Mouse (Mus musculus) liver, postnatal 0 days (tissue): ENCODE data around the gene 1110032A03Rik. TPM values are rescaled to one million over a fixed set of nuclear protein-coding genes. Genes with fewer than 3 reads are reported as not detected.

Experiments
- ATAC-seq: fragments of 200-750 bp; cut with Nextera tagmentation; 2 replicates; pipeline ENCODE4 v1.8.0; 2017; ENCODE audit warnings: mild to moderate bottlenecking, moderate library complexity
- DNase-seq: peaks from one replicate; pipeline ENCODE4 v3.0.0-alpha.2; 2016
- H3K27ac ChIP-seq: fragments of 300-500 bp; sonication (generic); 2 replicates; pipeline ENCODE4 v1.5.1; 2014; ENCODE audit warnings: antibody characterized with exemption, moderate library complexity, mild to moderate bottlenecking, low read depth
- H3K27me3 ChIP-seq: fragments of 300-500 bp; sonication (generic); 2 replicates; pipeline ENCODE4 v1.6.1; 2014; ENCODE audit warnings: low read length, control low read depth, mixed read lengths; ENCODE audit not compliant: insufficient read depth
- H3K36me3 ChIP-seq: fragments of 300-500 bp; sonication (generic); replicated peaks from 2 replicates; pipeline ENCODE4 v1.6.1; 2014; ENCODE audit warnings: mild to moderate bottlenecking, control low read depth, low read length, moderate library complexity, mixed read lengths; ENCODE audit not compliant: insufficient read depth
- H3K4me1 ChIP-seq: fragments of 300-500 bp; sonication (generic); 2 replicates; pipeline ENCODE4 v1.6.1; 2014; ENCODE audit warnings: antibody characterized with exemption, mild to moderate bottlenecking, control low read depth; ENCODE audit not compliant: insufficient read depth
- H3K4me2 ChIP-seq: fragments of 300-500 bp; sonication (generic); 2 replicates; pipeline ENCODE4 v1.6.1; 2014; ENCODE audit warnings: low read depth, mild to moderate bottlenecking, low read length, moderate library complexity, mixed read lengths
- H3K4me3 ChIP-seq: fragments of 300-500 bp; sonication (generic); 2 replicates; pipeline ENCODE4 v1.5.1; 2014; ENCODE audit warnings: low read depth, low read length
- H3K9ac ChIP-seq: fragments of 300-500 bp; sonication (generic); replicated peaks from 2 replicates; pipeline ENCODE4 v1.6.1; 2014; ENCODE audit warnings: mild to moderate bottlenecking, moderate library complexity
- H3K9me3 ChIP-seq: fragments of 300-500 bp; sonication (generic); 2 replicates; pipeline ENCODE4 v1.6.1; 2016; ENCODE audit warnings: mild to moderate bottlenecking, control low read depth, low read length, mixed read lengths
- CTCF ChIP-seq: sonication (generic); IDR thresholded peaks from 2 replicates; pipeline ENCODE4 v1.5.1; 2016; ENCODE audit warnings: antibody characterized with exemption, low read depth
- EP300 ChIP-seq: IDR thresholded peaks from 2 replicates; pipeline ENCODE4 v1.6.1; 2016; ENCODE audit warnings: antibody characterized with exemption, low read depth, mild to moderate bottlenecking
- WGBS: fragments of 180-500 bp; shearing (Covaris S2); extraction: QIAGEN DNeasy Blood & Tissue Kit; methylation state at CpG from one replicate; pipeline ENCODE4 v1.1.7; 2014; ENCODE audit not compliant: insufficient replicate concordance; 5-methylcytosine and 5-hydroxymethylcytosine counted together
- polyA plus RNA-seq: library from polyadenylated mRNA; unstranded; fragments of >200 nt; fragmentation: Nextera tagmentation; extraction: Ambion mirVana; gene quantifications from 2 replicates; pipeline ENCODE4 v1.2.1, GENCODE M21; 2015

Gene 1110032A03Rik
- polyA plus RNA-seq, 1 experiment from 2014 or later, result 34.6 TPM

DNA sequence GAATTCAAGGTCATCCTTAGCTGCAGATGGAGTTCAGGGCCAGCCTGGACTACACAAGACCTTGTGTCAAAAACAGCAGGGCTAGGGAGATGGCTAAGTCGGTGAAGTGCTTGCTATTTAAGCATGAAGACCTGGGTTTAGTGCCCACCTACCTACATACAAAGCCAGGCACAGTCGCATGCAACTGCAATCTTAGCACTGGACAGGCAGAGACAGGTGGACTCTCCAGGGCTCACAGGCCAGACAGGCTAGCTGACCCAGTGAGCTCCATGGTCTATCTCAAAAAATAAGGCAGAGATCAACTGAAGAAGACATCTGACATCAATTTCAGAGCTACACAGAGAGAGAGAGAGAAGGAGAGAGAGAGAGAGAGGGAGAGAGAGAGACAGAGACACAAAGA is 51.2 kb downstream of the 1110032A03Rik start:
- Histone ChIP-seq H3K4me1 (peaks cover 11% of the 10 kb centered on the region), H3K27me3 (peaks cover 14% of the 10 kb centered on the region), H3K4me3 (no peak overlapping the region), H3K9me3 (no peaks in the 10 kb centered on the region), H3K27ac (no peak overlapping the region), H3K9ac (no peak overlapping the region), H3K4me2 (no peak overlapping the region), H3K36me3 (no peaks in the 10 kb centered on the region)
- DNase-seq, result no peak
- TF ChIP-seq EP300 (no peak), CTCF (no peak)
- 69% methylated on average over 2 of the region's 2 CpGs for WGBS
- ATAC-seq, result no peak

DNA sequence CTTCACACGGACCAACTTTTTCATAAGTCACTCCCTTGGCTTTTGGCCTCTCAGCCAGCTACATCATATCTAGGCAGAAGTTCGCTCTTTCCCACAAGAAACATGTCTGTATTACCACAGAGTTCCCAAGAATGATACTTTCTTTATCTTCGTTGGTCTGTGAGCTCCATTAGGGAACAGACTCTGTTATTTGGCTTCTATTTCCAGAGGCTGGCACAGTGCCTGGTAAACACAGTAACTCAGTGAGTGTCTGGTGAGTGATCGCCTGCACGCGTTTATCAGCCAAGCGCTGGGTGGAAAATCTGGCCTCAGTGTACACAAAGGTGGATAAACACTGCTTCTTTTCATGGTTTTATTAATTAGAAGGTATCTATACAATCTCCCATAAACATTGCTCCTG is 51.9 kb downstream of the 1110032A03Rik start:
- H3K4me1 ChIP-seq, result peaks cover 11% of the 10 kb centered on the region
- H3K36me3 ChIP-seq, result no peaks in the 10 kb centered on the region
- TF ChIP-seq CTCF (no peak), EP300 (no peak)
- no peaks in the 10 kb centered on the region for H3K9me3 ChIP-seq
- H3K27ac ChIP-seq, result no peak overlapping the region
- no peak overlapping the region for H3K4me3 ChIP-seq
- H3K4me2 ChIP-seq, result no peak overlapping the region
- no peak overlapping the region for H3K9ac ChIP-seq
- 57% methylated on average over 7 of the region's 7 CpGs for WGBS
- DNase-seq (peak; percentile 51), ATAC-seq (peak; percentile 19; the same call in 1 of the 2 replicates)
- H3K27me3 ChIP-seq, result peaks cover 14% of the 10 kb centered on the region

DNA sequence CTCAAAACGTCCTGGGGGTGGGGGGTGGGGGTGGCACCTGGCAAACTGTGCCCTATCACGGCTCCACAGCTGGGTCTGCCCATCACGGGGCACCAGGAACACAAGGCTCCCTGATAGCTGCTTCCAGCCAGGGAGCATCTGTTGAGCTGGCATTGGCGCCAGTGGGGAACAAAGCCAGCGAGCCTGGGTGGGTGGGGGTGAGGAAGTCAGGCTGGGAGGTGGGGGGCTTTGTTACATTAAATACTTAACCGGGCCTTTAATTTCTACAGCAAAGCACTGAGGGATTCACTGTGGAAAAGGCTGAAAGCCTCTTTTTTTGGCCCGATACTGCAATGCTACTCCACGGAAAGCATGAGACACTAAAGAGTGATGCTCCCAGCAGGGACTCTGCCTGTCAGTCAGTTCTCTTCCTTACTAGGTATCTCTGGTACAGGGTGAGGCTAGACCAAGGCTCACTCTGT is 52.8 kb downstream of the 1110032A03Rik start:
- Histone ChIP-seq H3K27me3 (peaks cover 8% of the 10 kb centered on the region), H3K4me2 (no peak overlapping the region), H3K4me3 (no peak overlapping the region), H3K9me3 (no peaks in the 10 kb centered on the region), H3K36me3 (no peaks in the 10 kb centered on the region), H3K9ac (no peak overlapping the region), H3K27ac (no peak overlapping the region), H3K4me1 (peaks cover 6% of the 10 kb centered on the region)
- WGBS, result 57% methylated on average over 8 of the region's 8 CpGs
- TF ChIP-seq CTCF (no peak), EP300 (no peak)
- no peak for ATAC-seq
- no peak for DNase-seq

DNA sequence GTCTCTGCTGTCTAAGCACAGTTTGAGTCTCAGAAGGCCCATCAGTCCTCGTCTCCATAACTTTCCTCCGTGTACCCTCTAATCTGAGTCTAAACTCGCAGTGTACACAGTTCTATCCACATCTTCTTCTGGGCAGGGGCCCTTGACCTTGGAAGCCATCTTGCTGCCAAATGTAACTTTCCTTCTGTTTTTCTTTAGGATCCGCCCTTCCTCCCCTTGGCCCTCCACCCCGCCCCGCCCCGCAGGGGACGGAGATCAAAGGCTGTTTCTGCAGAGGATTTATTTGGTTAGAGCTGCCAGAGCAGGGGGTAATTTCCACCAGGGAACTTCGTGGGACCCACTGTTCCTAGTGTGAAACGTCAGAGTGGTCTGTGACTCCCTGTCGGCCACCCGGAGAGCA is 54.3 kb downstream of the 1110032A03Rik start:
- DNase-seq, result no peak
- no peaks in the 10 kb centered on the region; the same call in 1 of the 2 replicates for H3K27me3 ChIP-seq
- 62% methylated on average over 12 of the region's 12 CpGs for WGBS

DNA sequence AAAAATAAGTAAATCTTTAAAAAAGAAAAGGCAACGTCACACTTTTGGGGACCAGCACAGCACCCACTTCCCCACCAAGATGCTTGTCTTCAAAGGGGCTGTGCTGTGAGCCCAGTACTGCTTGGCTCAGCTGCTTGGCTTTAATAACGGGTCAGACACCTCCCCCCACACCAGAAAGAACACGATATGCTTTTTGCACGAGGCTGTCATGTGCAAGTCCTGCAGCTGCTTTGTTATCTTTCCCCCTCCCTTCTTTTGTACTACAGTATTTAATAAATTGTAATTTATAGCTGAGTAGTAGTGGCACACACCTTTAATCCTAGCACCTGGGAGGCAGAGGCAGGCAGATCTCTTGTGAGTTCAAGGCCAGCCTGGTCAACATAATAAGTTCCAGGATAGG is 56.4 kb downstream of the 1110032A03Rik start:
- Histone ChIP-seq H3K9me3 (no peaks in the 10 kb centered on the region), H3K36me3 (no peaks in the 10 kb centered on the region), H3K4me2 (no peak overlapping the region), H3K27me3 (no peaks in the 10 kb centered on the region), H3K4me3 (no peak overlapping the region), H3K27ac (no peak overlapping the region), H3K9ac (no peak overlapping the region), H3K4me1 (0 out of 2 replicates have a peak, but pooled peaks cover under 1% of the 10 kb centered on the region)
- TF ChIP-seq EP300, result no peak
- TF ChIP-seq CTCF, result no peak
- WGBS, result 58% methylated on average over 4 of the region's 4 CpGs
- DNase-seq (no peak), ATAC-seq (no peak)

More for the DNA sequence above, 54.3 kb downstream of the 1110032A03Rik start:
- Histone ChIP-seq H3K4me3 (no peak overlapping the region), H3K36me3 (no peaks in the 10 kb centered on the region), H3K9ac (no peak overlapping the region), H3K4me2 (no peak overlapping the region), H3K27ac (no peak overlapping the region), H3K4me1 (peaks cover 6% of the 10 kb centered on the region; the same call in 1 of the 2 replicates), H3K9me3 (no peaks in the 10 kb centered on the region)
- no peak for ATAC-seq
- TF ChIP-seq EP300 (no peak), CTCF (no peak)

DNA sequence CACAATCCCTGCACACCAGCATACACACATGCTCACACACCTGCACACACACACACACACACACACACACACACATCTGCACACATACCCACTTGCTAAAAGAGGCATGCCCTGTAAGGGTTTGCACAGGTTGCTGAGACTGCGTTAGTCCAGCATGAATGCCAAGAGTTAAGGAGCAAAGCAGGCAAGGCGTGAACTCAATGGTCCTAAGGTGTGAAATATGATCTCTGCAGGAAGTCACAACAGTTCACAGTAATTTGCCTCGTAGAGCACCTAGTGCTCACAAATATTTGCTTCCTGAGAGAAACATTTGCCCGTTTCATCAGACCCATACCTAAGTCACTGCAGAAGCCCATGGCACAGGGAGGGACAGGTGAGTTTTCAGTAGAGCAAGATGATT is 61.1 kb downstream of the 1110032A03Rik start:
- DNase-seq, result no peak
- H3K4me1 ChIP-seq, result 0 out of 2 replicates have a peak, but pooled peaks cover 3% of the 10 kb centered on the region
- H3K9ac ChIP-seq, result no peak overlapping the region
- H3K4me3 ChIP-seq, result no peak overlapping the region
- WGBS, result 45% methylated on average over 4 of the region's 4 CpGs
- no peaks in the 10 kb centered on the region for H3K9me3 ChIP-seq
- no peaks in the 10 kb centered on the region for H3K36me3 ChIP-seq
- no peak overlapping the region for H3K27ac ChIP-seq
- H3K4me2 ChIP-seq, result no peak overlapping the region
- ATAC-seq, result no peak
- TF ChIP-seq EP300 (no peak), CTCF (no peak)
- no peaks in the 10 kb centered on the region for H3K27me3 ChIP-seq

Other genes starting within 250 kb of the 1110032A03Rik start
- 44.6 and 48.9 TPM in 2 replicates for gene Pts, start 246.8 kb downstream of the 1110032A03Rik start, polyA plus RNA-seq
- gene Il18, start 220.7 kb downstream of the 1110032A03Rik start, polyA plus RNA-seq, result 19.1 and 19.8 TPM in 2 replicates
- gene Bco2, start 220.3 kb downstream of the 1110032A03Rik start, polyA plus RNA-seq, result 1.1 and 1.6 TPM in 2 replicates
- not detected in 2 replicates for gene Tex12, start 214.2 kb downstream of the 1110032A03Rik start, polyA plus RNA-seq
- 454 and 476 TPM in 2 replicates for gene Sdhd, start 171.7 kb downstream of the 1110032A03Rik start, polyA plus RNA-seq
- 198 and 212 TPM in 2 replicates for gene Timm8b, start 171.6 kb downstream of the 1110032A03Rik start, polyA plus RNA-seq
- gene Pih1d2, start 158.2 kb downstream of the 1110032A03Rik start, polyA plus RNA-seq, result 0.51 and 0.73 TPM in 2 replicates
- gene Nkapd1, start 158.1 kb downstream of the 1110032A03Rik start, polyA plus RNA-seq, result 8.3 and 9.2 TPM in 2 replicates
- gene Dlat, start 115.7 kb downstream of the 1110032A03Rik start, polyA plus RNA-seq, result 25.5 and 26.1 TPM in 2 replicates
- gene Dixdc1, start 36.0 kb downstream of the 1110032A03Rik start, polyA plus RNA-seq, result 3.6 and 3.7 TPM in 2 replicates
- 11.6 and 13.9 TPM in 2 replicates for gene 2310030G06Rik, start 29.0 kb downstream of the 1110032A03Rik start, polyA plus RNA-seq
- 9.1 and 14.2 TPM in 2 replicates for gene Cryab, start 24.2 kb downstream of the 1110032A03Rik start, polyA plus RNA-seq
- 0.86 and 1.2 TPM in 2 replicates for gene Hspb2, start 23.2 kb downstream of the 1110032A03Rik start, polyA plus RNA-seq
- gene Fdxacb1, start 7.3 kb downstream of the 1110032A03Rik start, polyA plus RNA-seq, result 4.9 and 6.6 TPM in 2 replicates
- gene Alg9, start 501 bp downstream of the 1110032A03Rik start, polyA plus RNA-seq, result 7.5 and 8.6 TPM in 2 replicates
- gene Ppp2r1b, start 69.8 kb upstream of the 1110032A03Rik start, polyA plus RNA-seq, result 18.8 and 29.0 TPM in 2 replicates
- gene Sik2, start 233.6 kb upstream of the 1110032A03Rik start, polyA plus RNA-seq, result 4.0 and 5.3 TPM in 2 replicates